Mouse (Mus musculus) 416B (cell line): ENCODE data around the gene Slc24a3.

Source experiments
- DNase-seq: peaks from one replicate; pipeline ENCODE4 v3.0.0; 2011; ENCODE audit warnings: low read depth

Slc24a3 gene

DNA sequence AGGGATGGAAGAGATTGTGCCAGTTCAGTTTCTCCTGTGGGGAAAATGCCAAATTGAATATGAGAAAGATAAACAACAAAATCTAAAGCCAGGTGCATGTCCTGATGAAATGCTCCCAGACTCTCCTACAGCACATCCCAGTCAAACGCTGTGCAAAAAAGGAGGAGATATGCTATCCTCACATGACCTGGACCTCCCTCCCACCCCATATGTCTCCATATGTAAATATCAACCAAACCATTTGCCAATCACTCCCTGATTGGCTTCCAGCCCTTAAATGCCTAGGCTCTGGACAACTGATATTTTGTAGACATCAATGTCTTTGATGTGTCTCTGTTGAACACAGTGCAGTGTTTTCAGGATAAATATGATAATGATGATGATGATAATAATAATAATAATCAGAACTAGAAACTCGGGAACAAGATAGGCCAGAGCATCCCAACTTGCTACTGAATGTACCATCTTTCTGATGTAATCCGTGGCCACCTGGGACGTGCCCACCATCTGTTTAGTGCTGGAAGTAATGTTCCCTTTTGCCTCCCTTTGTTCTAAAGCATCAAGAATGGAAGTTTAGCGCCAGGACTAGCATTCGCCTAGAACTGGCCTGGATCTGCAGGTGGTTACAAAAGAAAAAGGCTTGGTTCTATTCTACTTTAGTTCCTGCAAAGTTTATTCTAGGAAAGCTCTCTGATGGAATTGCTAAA is 190.8 kb downstream of the Slc24a3 start:
- no peak for DNase-seq

- no peak for DNase-seq
Observed at GRCm38 (mm10) chr2:145363604-145364003, 196.1 kb downstream of the Slc24a3 start.

GRCm38 (mm10) chr2:145368701-145369100 is 201.1 kb downstream of the Slc24a3 start:
- DNase-seq: no peak

DNA sequence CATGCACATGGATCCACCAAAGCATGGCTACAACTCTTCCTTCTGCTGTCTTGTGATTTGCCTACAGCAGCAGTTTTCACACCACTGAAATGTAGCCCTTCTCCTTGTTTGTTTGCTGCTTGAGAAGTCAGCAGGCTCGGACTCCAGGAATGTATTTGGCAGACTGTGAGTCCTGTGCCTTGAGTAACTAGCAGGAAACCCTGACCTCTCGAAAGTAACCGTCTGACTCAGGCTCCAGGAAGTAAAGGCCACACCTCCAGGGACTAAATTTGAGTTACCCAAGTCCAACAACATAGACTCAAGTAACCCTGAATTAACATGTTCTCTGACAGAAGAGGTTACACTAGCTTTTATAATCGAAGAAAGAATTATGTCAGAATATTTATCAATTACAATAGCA is 203.2 kb downstream of the Slc24a3 start:
- peak; percentile 86 for DNase-seq

DNA sequence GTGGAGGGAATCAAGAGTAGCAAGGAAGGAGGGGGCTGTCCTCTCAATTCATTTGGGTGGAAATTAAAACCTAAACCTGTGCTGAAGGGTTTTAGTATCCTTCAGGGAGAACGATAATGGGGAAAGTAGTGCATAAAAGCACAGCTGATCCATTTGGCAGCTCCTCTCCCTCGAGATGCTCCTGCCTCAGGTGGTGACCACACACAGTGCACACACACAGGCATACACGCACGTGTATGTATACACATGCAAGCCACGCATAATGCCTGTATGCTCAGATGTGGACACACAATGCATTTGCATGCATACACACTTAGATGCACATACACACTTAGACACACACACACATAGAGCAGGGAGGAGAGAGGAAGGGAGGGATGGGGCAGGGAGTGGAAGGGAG is 206.2 kb downstream of the Slc24a3 start:
- DNase-seq: no peak

DNA sequence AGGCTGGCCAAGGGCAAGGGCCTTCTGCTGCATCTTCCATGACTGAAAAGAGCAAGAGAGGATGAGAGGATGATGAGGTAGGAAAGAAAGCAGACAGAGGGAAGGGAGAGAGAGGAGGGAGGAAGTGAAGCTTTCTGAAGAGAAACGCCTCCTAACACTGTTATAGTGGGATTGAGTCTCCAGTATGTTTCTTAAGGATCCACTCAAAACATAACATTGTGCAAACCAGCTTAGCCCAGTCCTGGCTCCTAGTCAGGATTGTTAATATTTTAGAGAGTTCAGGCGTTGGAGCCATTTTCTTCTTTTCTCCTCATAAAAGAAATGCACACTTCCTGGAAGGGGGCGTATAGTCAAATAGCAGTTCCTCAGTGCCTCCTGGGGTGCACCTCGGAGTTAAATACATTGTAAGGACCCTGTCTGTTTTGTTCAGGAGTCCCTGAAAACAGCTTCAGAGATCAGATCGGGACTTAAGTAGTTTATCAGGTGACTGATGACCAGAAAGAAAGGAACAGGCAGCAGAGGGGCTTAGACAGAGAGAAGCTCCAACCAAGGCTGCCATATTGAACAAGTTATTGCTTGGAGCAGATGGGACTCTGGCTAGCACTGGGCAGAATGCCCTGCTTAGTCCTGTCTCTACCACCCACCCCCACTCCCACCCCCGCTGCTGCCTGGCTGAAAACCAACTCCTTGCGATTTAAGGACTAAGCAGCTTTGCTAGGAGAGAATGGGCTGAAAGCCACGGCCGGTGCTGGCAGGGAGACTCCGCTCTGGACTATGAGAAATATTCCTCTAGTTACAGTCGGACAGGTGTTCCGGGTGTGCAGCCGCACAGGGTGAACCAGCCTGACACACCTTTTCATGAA is 215.6 kb downstream of the Slc24a3 start:
- DNase-seq: no peak

GRCm38 (mm10) chr2:145384221-145384620 is 216.7 kb downstream of the Slc24a3 start:
- peak; percentile 57 for DNase-seq

DNA sequence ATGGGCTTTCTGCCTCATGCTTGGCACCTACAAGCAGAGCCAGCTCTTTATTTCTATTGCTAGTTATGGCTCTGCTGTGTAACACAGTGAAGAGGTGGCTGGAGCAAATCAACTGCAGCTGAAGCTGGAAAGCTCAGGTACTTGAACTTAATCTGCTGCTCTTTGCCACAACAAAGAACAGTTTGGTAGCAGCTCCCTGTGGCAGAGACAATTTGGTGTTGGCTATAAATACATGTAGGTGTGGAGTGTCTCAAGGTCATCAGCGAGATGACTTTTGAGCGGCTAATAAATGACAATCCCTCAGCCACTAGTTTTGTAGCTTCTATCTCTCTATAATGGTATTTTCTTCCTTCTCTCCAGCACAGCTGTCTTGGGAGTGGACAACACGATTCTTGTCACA is 217.7 kb downstream of the Slc24a3 start:
- DNase-seq: no peak

DNA sequence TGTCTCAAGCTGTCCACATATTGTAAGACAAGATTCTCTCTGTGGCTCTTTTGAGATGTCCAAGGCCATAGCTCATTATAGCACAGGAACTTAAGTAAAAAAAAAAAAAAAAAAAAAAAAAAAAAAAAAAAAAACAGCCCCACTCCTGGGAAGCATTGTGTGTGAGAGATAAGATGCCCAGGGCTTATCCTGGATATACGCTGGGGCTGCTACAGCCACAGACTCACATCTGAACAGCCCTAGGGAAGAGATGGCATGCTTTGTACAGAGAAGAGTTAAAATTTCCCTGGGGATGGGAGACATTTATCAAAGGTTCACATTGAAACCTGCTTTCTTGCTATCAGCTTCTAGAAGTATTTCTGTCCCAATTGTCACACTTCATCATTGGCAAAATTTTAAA is 218.2 kb downstream of the Slc24a3 start:
- no peak for DNase-seq

- no peak for DNase-seq
Observed at GRCm38 (mm10) chr2:145395804-145396203, 228.2 kb downstream of the Slc24a3 start.

DNA sequence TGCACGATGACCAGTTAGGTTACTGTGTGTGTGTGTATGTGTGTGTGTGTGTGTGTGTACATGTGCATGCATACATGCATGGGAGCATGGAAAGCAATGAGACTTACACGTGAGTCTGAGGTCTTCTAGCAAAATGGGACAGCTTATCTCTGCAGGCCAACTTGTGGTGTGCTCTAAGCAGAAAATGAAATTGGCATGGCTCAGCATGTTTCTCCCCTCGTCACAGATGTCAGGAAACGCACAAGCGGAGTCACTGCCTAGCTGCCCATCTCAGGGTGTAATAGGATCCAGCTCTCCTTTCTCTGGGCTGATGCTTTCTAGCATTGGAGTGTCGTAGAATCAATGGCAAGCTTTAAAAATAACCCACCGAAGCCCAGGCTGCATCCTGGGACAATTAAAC is 229.0 kb downstream of the Slc24a3 start:
- peak; percentile 32 for DNase-seq

- no peak for DNase-seq
Observed at GRCm38 (mm10) chr2:145397456-145398206, 230.1 kb downstream of the Slc24a3 start.

DNA sequence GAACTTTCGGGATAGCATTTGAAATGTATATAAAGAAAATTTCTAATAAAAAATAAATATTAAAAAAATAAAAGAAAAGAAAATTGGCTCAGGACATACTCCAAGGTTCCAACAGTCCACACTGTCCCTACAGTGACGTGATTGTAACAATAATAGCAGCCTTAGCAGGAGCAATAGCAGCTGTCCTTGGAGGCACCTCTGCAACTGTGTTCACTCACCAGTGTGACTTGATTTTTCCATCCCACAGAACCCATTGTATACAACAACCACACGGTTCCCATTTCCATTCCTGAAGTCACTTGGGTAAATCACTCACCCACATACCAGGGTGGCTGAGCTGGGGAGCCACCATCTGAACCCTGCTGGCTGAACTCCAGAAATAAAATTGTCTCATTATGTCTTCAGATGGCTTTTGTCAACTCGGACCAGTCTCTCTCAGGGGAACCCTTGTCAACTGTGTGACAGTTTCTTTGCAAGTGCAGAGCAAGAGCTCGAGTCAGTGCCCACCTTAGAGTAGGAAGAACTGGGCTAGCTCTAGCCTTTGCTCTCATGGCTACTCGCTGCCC is 233.8 kb downstream of the Slc24a3 start:
- DNase-seq: peak; percentile 24

DNA sequence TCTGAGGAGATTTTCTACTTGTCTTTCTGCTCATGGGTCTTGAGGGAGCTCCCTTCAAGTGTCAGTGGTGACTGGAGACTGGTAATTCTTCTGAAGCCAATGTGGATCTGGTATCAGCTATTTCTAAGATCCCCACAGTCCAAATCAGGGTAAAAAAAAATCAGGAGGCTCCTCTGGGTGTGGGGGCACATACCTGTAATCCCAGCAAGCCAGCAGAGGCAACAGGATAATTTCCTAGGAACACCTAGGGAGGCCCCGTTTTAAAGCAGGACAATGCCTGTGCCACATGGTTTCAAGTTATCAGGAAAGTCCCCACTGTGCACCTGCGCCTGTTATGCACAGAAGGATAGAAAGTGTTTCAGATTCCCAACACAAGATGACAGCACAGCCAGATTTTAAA is 234.4 kb downstream of the Slc24a3 start:
- no peak for DNase-seq

GRCm38 (mm10) chr2:145404818-145405531 is 237.4 kb downstream of the Slc24a3 start:
- DNase-seq: no peak

DNA sequence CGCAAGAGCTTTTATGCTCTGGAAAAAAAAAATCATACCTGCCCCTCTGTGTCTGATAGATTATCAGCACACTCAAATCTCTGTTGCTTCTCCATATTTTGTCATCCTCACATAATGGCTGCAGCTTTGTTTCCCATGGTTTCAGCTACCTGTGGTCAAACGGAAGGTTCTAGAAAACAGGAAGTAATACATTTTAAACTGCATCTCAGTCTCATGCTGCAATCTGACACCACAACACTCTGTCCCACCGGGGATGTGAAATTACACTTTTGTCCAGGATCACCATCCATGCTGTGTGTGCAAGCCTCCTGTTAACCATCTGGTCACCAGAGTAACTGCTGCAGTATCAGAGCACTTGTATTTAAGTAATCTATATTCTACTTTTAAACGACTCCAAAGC is 238.2 kb downstream of the Slc24a3 start:
- peak; percentile 53 for DNase-seq

GRCm38 (mm10) chr2:145417738-145418137 is 250.2 kb downstream of the Slc24a3 start:
- DNase-seq: no peak

- DNase-seq: no peak
Observed at GRCm38 (mm10) chr2:145419078-145419477, 251.5 kb downstream of the Slc24a3 start.

DNA sequence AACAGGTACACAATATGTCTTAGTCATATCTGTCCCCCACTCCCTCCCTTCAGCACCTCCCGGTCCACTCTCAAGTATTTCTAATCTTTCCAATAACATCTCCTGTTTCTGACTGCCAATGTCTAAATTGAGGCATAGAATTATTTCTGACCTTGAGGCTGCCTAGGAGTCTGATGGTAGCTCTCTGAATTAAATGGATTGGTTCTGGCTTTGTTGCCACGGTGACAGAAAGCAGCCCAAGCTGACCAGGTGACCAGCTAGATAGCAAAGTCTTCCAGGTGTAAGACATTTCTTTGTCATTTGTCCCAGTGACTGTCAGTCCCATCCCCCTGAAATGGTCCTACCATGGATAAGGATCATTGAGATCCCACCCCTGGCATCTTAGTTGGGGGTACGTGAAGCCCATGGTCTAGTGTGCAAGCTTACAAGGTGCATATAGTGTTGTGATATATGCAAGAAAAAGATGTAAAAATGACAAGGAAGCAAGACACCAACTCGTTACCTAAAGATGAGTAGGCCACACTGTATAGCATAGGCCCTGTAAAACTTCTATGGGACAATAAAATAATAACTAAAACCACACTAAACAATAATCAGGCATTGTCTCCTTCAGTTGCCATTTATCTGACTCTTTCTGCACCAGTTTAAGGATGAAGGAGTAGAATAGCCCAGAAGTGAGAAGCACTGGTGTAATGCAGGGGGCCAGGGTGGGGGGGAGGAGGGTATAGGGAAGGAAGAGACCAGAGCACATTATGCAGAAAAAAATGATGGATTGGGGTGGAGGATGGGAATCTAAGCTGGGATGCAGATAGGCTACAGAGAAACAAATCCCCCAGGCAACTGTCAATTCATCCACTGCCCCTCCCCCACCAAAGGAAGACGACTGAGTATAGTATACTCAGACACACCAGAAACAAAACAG is 253.7 kb downstream of the Slc24a3 start:
- no peak for DNase-seq

DNA sequence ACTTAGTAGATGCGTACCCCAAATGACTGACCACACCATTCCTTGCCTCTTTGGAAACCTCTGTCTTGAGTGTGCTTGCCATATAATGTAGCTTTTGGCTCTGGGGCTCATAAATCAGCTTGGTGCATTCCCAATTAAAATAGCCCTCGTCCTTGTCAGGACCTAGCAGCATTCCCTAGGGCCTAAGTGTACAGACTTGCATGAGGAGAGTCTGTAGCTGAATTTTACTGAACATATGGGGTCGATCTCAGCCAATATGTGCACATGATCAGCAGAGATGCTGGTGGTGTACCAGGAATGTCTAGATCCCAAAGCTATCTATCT is 254.3 kb downstream of the Slc24a3 start:
- no peak for DNase-seq

GRCm38 (mm10) chr2:145429982-145430381 is 262.4 kb downstream of the Slc24a3 start:
- DNase-seq: no peak
